Comparison of ENCODE assay signal across 7 mouse cellular contexts in genomic region chr14:121108439-121109115, GRCm38 (mm10).
DNase-seq lines count a peak whose midpoint lies in the region; ATAC-seq and TF ChIP-seq lines count a peak whose summit lies in the region.

No protein-coding gene starts in this region.

- no peak for TF ChIP-seq EP300 in stomach, postnatal 0 days (optimal IDR thresholded peaks at IDR 0.05)

- DNase-seq in adrenal gland, postnatal 36 days, result peak; percentile 37 to 40
- DNase-seq in hindlimb bud, embryonic 11.5 days (ENCODE audit: extremely low spot score, low read depth, low spot score), result peak; percentile 75
- DNase-seq in stomach, postnatal 0 days (ENCODE audit: low spot score), result no peak
- no peak for DNase-seq in cerebellum, adult 11 months
- no peak for DNase-seq in gastrocnemius, postnatal 25 days

- TF ChIP-seq CTCF in stomach, postnatal 0 days (IDR thresholded peaks at IDR 0.05; ENCODE audit: low read depth), result no peak

- H3K9me3 ChIP-seq in embryonic facial prominence, embryonic 12.5 days, result no peaks in the 10 kb centered on the region
- no peaks in the 10 kb centered on the region for H3K9me3 ChIP-seq in liver, embryonic 16.5 days (replicated peaks; ENCODE audit: control insufficient read depth, low read length)
- H3K9me3 ChIP-seq in stomach, postnatal 0 days (ENCODE audit: control insufficient read depth, low read length), result no peaks in the 10 kb centered on the region

- 6% methylated on average over 8 of the region's 8 CpGs for WGBS in embryonic facial prominence, embryonic 12.5 days
- 40% methylated on average over 8 of the region's 8 CpGs for WGBS in liver, embryonic 16.5 days (ENCODE audit: insufficient replicate concordance)
- WGBS in stomach, postnatal 0 days, result 13% methylated on average over 8 of the region's 8 CpGs

- peak overlapping the region; percentile 86 for H3K27ac ChIP-seq in embryonic facial prominence, embryonic 12.5 days
- H3K27ac ChIP-seq in liver, embryonic 16.5 days (ENCODE audit: low read length), result peak overlapping the region; percentile 45
- peak overlapping the region; percentile 53 for H3K27ac ChIP-seq in stomach, postnatal 0 days (replicated peaks)

- no peaks in the 10 kb centered on the region for H3K27me3 ChIP-seq in embryonic facial prominence, embryonic 12.5 days
- no peaks in the 10 kb centered on the region for H3K27me3 ChIP-seq in liver, embryonic 16.5 days (ENCODE audit: control insufficient read depth, insufficient read depth, low read depth, low read length)
- no peaks in the 10 kb centered on the region for H3K27me3 ChIP-seq in stomach, postnatal 0 days (ENCODE audit: control insufficient read depth, insufficient read depth, low read length)

- H3K4me1 ChIP-seq in embryonic facial prominence, embryonic 12.5 days, result peaks cover 83% of the 10 kb centered on the region
- H3K4me1 ChIP-seq in liver, embryonic 16.5 days (ENCODE audit: control insufficient read depth, low read depth, low read length), result peaks cover 6% of the 10 kb centered on the region
- H3K4me1 ChIP-seq in stomach, postnatal 0 days (replicated peaks; ENCODE audit: control insufficient read depth, insufficient read depth), result 0 out of 2 replicates have a peak, but pooled peaks cover 3% of the 10 kb centered on the region

- no peak overlapping the region for H3K9ac ChIP-seq in embryonic facial prominence, embryonic 12.5 days
- H3K9ac ChIP-seq in liver, embryonic 16.5 days (ENCODE audit: low read depth, low read length), result no peak overlapping the region
- H3K9ac ChIP-seq in stomach, postnatal 0 days (ENCODE audit: low read length), result no peak overlapping the region

- peak; percentile 47; the same call in 1 of the 2 replicates for ATAC-seq in embryonic facial prominence, embryonic 12.5 days (ENCODE audit: insufficient number of reproducible peaks, insufficient read depth, low FRiP score, low TSS enrichment)
- 0 out of 2 replicates have a peak, but pooled peaks have one; percentile 16 for ATAC-seq in liver, embryonic 16.5 days (ENCODE audit: low read depth)
- peak; percentile 62; the same call in 1 of the 2 replicates for ATAC-seq in stomach, postnatal 0 days (ENCODE audit: low FRiP score, low TSS enrichment)

- peak overlapping the region; percentile 28 for H3K4me2 ChIP-seq in embryonic facial prominence, embryonic 12.5 days (replicated peaks)
- H3K4me2 ChIP-seq in liver, embryonic 16.5 days (ENCODE audit: low read depth, low read length), result no peak overlapping the region
- no peak overlapping the region; the same call in 1 of the 2 replicates for H3K4me2 ChIP-seq in stomach, postnatal 0 days (replicated peaks; ENCODE audit: low read depth)

- no peak overlapping the region for H3K4me3 ChIP-seq in embryonic facial prominence, embryonic 12.5 days
- H3K4me3 ChIP-seq in liver, embryonic 16.5 days (ENCODE audit: low read depth, low read length), result no peak overlapping the region
- H3K4me3 ChIP-seq in stomach, postnatal 0 days (ENCODE audit: low read depth, low read length), result no peak overlapping the region

- H3K36me3 ChIP-seq in embryonic facial prominence, embryonic 12.5 days, result no peaks in the 10 kb centered on the region
- H3K36me3 ChIP-seq in liver, embryonic 16.5 days (ENCODE audit: control insufficient read depth, insufficient read depth), result no peaks in the 10 kb centered on the region
- H3K36me3 ChIP-seq in stomach, postnatal 0 days (ENCODE audit: control insufficient read depth, insufficient read depth, low read length), result no peaks in the 10 kb centered on the region

Comparison
In these comparisons a context has a peak if more than half of its experiments do, and no peak if none do; other contexts are left out.
1. DNase-seq: peak in adrenal gland, postnatal 36 days (2 of 2) and hindlimb bud, embryonic 11.5 days (single experiment); none in stomach, postnatal 0 days (single experiment), cerebellum, adult 11 months (single experiment) and gastrocnemius, postnatal 25 days (single experiment).
2. Peak in every context shown above with its lines, with median percentiles within 50 percentile points of each other: ATAC-seq and H3K27ac ChIP-seq.